Mouse (Mus musculus) adrenal gland, postnatal 10 days (tissue): Measurements from ENCODE around the gene Ggt6. TPM values are rescaled to one million over a fixed set of nuclear protein-coding genes. Genes with fewer than 3 reads are reported as not detected.

Experiments used
- DNase-seq: peaks from one replicate; pipeline ENCODE4 v3.0.0; 2021; ENCODE audit warnings: mixed read lengths
- microRNA-seq: library from miRNA; unstranded; fragments of <30 nt; microRNA quantifications from one replicate; pipeline ENCODE4 v1.2.0, GENCODE M21; 2021
- total RNA-seq, 2 experiments: library from RNA; stranded (reverse); gene quantifications; 2 replicates each; pipeline ENCODE4 v1.2.3; 2021

The Ggt6 gene
- total RNA-seq, 2 experiments from 2014 or later: 2.7 to 3.5 TPM

DNA sequence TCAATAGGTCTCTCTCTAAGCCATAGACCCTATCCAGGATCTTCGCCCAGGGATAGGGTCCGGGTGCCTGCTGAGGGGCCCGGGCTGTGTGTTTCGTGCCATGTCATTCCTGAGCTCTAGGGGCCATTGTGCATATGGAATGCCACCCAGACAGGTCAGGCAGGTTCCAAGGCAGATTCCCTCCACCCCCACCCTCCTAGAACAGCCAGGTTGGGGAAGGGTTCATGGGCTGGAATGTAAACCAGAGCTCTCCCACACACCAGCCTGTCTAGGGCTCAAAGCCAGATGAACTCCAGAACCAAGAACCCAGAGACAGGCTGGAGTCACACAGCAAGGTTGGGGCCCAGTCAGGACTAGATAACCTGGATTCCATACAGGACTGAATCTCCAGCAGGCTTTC, 38.2 kb downstream of the Ggt6 start:
- no peak for DNase-seq

DNA sequence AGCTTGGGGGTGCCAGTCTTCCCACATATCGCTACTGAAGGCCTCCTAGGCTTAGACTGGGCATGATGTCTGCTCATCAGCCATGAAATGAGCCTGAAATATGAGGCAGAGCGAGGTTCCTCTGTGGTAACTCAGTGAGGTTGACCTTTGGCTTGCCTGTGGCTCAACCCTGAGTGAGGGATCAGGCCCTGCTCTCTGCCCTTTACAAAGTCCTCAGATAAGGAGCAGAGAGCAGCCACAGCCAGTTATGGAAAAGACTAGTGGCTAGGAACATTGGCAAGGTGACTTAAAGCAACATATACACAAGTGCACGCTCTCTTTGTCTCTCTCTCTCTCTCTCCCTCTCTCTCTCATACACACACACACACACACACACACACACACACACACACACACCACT, 39.6 kb downstream of the Ggt6 start:
- DNase-seq: no peak

DNA sequence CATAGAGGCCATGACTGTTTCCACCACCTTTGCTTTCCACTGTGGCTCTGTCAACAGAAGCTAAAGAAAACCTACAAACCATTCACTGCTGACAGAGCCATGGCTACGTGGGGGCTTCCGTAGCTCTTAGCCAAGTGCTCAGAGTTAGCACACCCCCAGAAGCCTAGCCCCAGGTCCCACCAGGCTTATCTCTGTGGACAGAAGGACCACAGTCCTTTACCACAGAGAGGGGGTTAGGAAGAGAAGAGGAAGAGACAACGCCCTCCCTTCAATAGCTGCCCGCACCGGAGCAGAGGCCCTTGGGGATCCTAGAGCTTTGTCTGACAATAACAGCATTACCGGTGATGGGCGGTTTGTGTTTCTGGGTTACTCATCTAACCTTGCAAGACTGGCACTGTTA, 40.1 kb downstream of the Ggt6 start:
- DNase-seq: no peak

DNA sequence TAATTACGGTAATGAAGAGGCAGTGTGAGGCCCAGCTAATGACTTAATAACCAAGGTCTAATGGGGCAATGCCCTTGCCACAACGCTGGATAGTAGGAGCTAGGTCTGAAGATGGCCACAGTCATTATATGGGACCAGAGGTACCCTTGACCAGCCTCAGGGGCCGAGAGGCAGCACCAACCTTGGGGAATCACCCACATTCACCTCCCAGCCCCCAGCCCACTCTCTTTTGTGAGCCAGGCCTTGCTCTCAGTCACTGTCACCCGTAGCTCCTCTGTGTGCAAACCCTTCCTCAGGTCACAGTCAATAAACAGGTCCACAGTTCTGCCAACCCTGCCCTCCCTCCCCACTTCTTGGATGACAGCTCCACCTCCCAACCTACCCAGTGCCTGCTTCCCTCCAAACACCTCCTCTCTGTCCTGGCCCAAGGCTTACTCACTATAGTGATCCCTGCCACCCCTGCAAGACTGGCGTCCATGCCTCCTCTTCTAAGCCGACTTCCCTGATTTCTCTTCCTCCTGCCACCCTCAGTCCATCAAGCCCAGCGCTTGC, 40.8 kb downstream of the Ggt6 start:
- no peak for DNase-seq

DNA sequence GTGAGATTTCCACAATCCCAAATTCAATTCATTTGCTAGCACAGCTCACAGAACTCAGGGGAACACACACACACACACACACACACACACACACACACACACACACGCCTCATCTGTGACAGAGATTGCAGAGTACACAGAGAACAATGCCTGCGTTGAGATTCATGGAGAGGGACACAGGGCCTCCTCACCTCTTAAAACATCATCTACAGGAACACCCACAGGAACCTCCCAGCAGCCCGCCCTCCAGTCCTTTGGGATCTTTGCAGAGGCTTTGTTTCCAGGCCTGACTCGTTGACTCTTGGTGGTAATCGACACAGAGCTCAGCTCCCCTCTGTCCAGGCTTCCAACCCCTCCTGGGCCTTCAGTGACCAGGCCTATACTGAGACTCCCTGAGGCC, 41.9 kb downstream of the Ggt6 start:
- DNase-seq: no peak

DNA sequence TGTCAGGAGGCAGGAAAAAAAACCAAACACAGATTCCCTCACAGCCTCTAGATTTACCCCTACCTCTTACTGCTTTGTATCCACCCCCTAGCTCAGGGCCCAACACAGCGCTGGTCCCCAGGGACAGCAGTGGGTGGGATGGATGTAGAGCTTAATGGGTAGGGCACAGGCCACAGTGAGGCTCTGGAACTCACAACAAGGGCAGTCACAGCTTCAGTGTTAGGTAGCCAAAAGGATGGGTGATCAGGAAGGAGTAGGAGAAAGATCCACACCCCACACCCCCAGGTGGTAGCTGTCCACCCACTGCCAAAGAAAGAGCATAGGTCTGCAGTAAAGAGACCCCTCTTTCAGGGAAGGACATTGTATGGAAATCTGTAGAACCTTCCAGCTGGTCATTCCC, 42.3 kb downstream of the Ggt6 start:
- DNase-seq: no peak

DNA sequence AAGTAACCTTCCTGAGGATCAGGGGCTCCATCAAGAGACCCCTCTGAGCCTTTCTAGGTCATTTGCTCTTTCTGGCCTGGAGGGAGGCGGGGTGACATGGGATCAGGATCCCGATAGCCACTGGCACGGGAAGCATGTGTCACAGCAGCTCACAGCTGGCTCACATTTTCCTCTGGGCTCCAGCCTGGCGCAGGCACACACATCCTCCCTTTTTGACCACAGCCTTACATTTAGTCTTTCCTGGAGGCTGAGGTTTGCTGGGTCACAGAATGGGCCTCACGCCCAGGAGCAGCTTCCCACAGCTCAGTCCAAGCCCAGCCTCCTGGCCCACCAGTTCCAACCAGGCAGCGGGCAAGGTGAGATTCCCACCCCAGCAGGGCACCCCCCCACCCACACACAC, 42.9 kb downstream of the Ggt6 start:
- DNase-seq: no peak

DNA sequence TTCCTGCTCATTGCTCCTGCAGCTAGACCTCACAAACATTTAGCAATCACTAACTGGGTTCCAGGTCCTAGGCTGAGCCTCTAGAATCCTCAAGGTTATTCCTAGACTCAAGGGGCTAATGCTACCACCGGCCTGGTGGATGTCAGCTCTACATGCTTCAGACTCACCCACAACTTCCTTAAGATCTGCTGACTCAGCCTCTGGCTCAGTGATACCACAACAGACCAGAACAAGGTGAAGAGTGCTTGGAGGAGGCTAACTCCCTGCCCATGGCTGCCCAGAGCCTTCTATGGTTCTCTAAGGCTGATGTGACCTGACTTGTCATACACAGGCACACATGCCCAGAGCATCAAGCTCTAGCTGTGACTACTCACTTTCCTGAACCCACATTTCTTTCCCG, 44.2 kb downstream of the Ggt6 start:
- DNase-seq: no peak

DNA sequence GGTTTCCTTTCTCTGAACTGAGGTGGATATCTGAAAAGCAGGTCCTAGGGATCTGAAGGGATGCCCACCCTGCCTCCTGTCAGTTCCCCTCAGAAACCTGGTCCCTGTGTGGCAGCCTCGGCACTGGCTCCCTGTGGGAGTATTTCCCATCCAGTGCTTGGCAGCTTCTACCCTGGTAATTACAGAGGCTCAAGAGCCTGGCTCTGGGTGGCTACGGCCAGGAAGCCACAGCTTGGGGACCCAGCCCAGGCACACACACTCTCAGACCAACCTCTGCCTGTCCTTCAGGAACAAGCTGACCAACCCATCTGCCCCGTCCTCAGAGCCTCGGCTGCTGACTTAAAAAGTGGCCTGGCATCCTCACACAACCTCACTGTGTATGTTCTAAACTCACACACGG, 46.0 kb downstream of the Ggt6 start:
- no peak for DNase-seq

DNA sequence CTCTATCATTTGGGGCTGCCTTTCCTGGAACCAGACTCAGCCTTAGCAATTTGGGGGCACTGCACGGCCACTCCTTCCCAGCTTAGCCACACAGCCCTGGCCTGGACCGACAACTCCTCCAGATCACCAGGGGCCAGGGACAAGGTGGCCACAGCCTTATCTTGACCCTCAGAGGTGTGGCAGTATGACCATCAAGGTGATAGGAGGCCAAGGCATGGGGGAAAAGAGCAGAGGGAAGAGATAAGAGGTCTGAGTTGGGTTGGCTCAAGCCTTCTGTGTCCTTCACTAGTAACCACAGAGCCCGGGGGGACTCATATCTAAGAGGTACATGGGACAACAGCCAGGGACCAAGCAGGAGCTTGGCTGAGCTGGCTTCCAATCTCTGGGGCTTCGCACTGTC, 46.6 kb downstream of the Ggt6 start:
- DNase-seq: no peak

DNA sequence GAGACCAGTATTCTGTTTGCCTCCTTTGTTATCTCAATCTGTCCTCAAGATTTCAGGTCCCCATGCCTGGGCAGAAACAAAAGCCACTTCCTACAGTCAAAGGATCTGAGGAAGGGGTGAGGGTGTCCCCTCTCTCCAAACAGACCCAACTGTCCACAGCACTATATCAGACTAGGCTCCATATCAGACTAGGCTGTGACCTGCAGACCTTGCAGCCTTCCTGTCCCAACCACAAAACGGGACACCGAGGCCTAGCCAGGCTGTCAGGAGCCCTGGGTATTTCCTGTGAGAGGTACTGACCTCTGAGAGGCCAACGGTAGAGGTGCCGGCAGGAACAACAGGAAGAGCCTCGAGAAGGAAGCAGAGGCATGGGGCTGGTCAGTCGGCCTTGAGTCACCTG, 49.2 kb downstream of the Ggt6 start:
- DNase-seq: no peak

DNA sequence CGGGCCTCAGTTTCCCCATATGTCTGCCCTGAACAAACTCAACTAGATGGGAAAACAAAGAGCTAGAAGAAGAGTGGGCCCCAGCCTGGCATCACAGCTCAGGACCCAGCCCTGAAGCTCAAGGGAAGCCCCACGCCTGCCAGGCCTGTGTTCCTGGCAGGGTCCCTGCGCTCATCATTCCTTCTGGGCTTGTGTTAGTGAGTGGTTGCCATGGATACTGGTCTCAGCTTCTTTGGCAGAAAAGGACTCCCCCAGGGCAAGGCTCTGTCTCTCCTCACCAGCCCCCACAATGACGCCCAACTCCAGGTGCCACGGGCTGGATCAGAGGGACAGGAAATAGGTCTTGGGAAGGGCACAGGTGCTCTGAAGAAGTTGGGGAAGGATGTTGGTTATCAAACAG, 49.8 kb downstream of the Ggt6 start:
- DNase-seq: no peak

DNA sequence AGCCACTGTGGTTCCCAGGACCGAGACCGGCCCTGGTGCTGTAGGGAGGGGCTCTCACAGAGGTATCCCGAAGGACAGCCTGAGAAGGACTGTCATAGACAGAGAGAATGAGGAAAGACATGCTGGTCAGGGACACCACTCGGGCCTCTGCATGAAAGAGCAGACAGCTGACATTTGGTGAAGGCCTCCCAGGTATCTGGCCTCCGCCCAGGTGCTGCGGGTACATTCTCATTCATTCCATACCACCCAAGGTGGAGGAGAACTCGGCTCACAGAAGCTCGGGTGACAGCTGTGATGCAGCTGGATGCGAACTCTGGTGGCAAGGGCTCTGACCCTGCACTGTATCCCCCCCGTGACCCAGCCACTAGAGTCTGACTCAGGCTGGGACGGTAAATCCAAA, 50.6 kb downstream of the Ggt6 start:
- no peak for DNase-seq

DNA sequence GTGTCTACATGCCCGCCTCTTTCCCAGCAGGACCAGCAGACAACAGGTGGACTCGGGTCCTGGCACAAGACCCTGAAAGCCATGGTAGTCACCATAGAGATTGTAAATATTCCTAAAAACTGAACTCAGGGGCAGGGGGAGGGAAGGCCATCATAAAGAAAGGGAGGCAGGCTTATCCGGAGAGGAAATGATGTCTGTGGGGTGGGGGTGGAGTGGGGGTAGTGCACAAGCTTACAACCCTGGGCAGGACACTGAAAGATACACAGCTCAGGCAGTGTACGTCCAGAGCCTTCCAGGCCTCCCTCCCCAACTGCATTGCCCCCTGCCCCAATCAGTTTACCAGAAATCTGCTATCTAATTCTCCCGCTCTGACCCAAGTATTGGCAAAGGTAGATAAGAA, 51.8 kb downstream of the Ggt6 start:
- no peak for DNase-seq

DNA sequence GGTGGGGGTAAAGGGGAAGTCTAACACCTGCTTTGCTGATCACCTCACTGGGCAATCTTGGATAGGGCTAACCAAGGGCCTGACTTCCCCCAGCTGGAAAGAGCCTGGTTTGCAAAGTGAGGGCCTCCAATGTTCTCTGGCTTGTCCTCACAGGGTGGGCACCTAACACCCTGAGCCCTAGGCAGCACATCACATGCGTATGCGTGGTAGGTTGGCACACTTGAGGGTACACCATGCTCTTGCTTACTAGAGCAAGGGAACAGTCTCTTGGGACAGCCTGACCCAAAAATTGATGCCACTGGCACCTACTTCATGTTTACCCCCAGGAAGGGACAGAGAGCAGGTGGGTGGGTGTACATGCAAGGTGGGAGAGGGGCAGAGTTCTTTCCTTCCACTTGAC, 52.4 kb downstream of the Ggt6 start:
- DNase-seq: no peak

Small RNA genes within 50 kb of the gene (microRNA-seq; reads per million reads assigned to microRNA genes)
- not detected for gene Mir6338

Other genes starting within 250 kb of the Ggt6 start
- 1 to 10 TPM in 1 of 2 experiments, under 1 TPM in 1; 0.57 to 1.2 TPM for gene Gm43951, start 228.7 kb upstream of the Ggt6 start, total RNA-seq
- 10 to 100 TPM in 1 of 2 experiments, 1 to 10 TPM in 1; 6.1 to 10.9 TPM for gene 4933427D14Rik, start 228.1 kb upstream of the Ggt6 start, total RNA-seq
- gene Txndc17, start 228.0 kb upstream of the Ggt6 start, total RNA-seq: 10 to 100 TPM; 61.5 to 64.0 TPM
- 10 to 100 TPM; 12.3 to 14.4 TPM for gene Med31, start 219.9 kb upstream of the Ggt6 start, total RNA-seq
- 1 to 10 TPM in 1 of 2 experiments, under 1 TPM in 1; 0.15 to 1.4 TPM for gene Slc13a5, start 168.3 kb upstream of the Ggt6 start, total RNA-seq
- gene Xaf1, start 133.9 kb upstream of the Ggt6 start, total RNA-seq: 10 to 100 TPM; 13.3 to 16.8 TPM
- not detected for gene Fbxo39, start 121.1 kb upstream of the Ggt6 start, total RNA-seq
- gene Tekt1, start 73.1 kb upstream of the Ggt6 start, total RNA-seq: under 1 TPM in 1 of 2 experiments, not detected in 1; 0.21 TPM
- gene Smtnl2, start 23.8 kb upstream of the Ggt6 start, total RNA-seq: 10 to 100 TPM in 1 of 2 experiments, 1 to 10 TPM in 1; 6.6 to 14.7 TPM
- gene Mybbp1a, start 5.8 kb downstream of the Ggt6 start, total RNA-seq: 10 to 100 TPM; 77.5 to 84.6 TPM
- gene Spns2, start 54.4 kb downstream of the Ggt6 start, total RNA-seq: 10 to 100 TPM; 11.6 to 11.7 TPM
- gene Spns3, start 115.0 kb downstream of the Ggt6 start, total RNA-seq: under 1 TPM; 0.21 to 0.55 TPM
- gene Ube2g1, start 171.8 kb downstream of the Ggt6 start, total RNA-seq: 10 to 100 TPM; 45.0 to 45.9 TPM